11 mouse cellular contexts compared by ENCODE assay signal in the genomic region with DNA sequence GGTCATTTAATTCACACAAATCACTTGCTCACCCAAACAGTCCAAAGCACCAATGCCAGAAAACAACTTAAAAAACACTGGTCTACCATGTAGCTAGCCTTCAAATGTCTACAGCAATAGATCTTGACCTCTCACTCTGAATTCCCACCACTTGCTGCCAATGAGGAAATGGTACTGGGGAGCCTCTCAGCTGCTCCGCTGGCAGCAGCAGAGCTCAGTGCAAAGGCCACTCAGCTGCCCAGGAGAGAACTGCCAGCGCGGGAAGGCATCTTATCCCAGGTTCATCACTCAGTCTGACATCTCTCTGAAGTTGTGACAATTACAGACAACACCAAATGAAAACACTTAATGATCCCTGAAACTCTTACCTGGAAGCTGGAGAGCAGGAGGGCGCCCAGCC.
"Had no signal": no experiment of that assay in that cellular context is flagged by ENCODE, and none has a peak within 500 bp of the region (broad histone marks: within the 10 kb centered on the region; RNA-seq: fewer than 3 reads in every experiment).

No protein-coding gene starts in this region.

- H3K27me3 ChIP-seq: intestine, embryonic 15.5 days; liver, embryonic 13.5 days had no signal

- H3K4me2 ChIP-seq: intestine, embryonic 15.5 days; liver, embryonic 13.5 days; midbrain, embryonic 11.5 days had no signal

- H3K27ac ChIP-seq: intestine, embryonic 15.5 days; left cerebral cortex, adult 2 months; liver, embryonic 13.5 days had no signal

- ATAC-seq: intestine, embryonic 15.5 days had no signal

- DNase-seq: layer of hippocampus, postnatal 36 days; liver, embryonic 13.5 days; lung, adult 2 months; lung, postnatal 14 days; lung, postnatal 4 days; midbrain, embryonic 14.5 days; thymus, adult 18-20 months; thymus, postnatal 36 days had no signal

- H3K9ac ChIP-seq: intestine, embryonic 15.5 days; liver, embryonic 13.5 days had no signal

- H3K9me3 ChIP-seq: intestine, embryonic 15.5 days; liver, embryonic 13.5 days had no signal

- H3K4me3 ChIP-seq: intestine, embryonic 15.5 days; left cerebral cortex, adult 2 months; liver, embryonic 13.5 days had no signal
